Mouse (Mus musculus) intestine, embryonic 16.5 days (tissue): Measurements from ENCODE around the gene Rev1. TPM values are rescaled to one million over a fixed set of nuclear protein-coding genes. Genes with fewer than 3 reads are reported as not detected.
"Not testable (repeated sequence)": the region's sequence is repeated elsewhere in the genome, so short reads cannot be mapped to it uniquely, and the experiment has no call there.

Experiments
- ATAC-seq: fragments of 200-750 bp; cut with Nextera tagmentation; 2 replicates; pipeline ENCODE4 v1.8.0; 2017; ENCODE audit warnings: moderate TSS enrichment, moderate library complexity
- H3K27ac ChIP-seq: fragments of 300-500 bp; sonication (generic); 2 replicates; pipeline ENCODE4 v1.5.1; 2014; ENCODE audit warnings: mild to moderate bottlenecking, low read length
- H3K27me3 ChIP-seq: fragments of 300-500 bp; sonication (generic); replicated peaks from 2 replicates; pipeline ENCODE4 v1.6.1; 2014; ENCODE audit warnings: low read length, control low read depth, mixed read lengths; ENCODE audit not compliant: control insufficient read depth, insufficient read depth
- H3K36me3 ChIP-seq: fragments of 300-500 bp; sonication (generic); 2 replicates; pipeline ENCODE4 v1.6.1; 2014; ENCODE audit warnings: low read length, control low read depth; ENCODE audit not compliant: control insufficient read depth, insufficient read depth
- H3K4me1 ChIP-seq: fragments of 300-500 bp; sonication (generic); 2 replicates; pipeline ENCODE4 v1.6.1; 2014; ENCODE audit warnings: low read length, control low read depth, mixed read lengths; ENCODE audit not compliant: control insufficient read depth, insufficient read depth
- H3K4me2 ChIP-seq: fragments of 300-500 bp; sonication (generic); 2 replicates; pipeline ENCODE4 v1.6.1; 2014; ENCODE audit warnings: low read depth, low read length, control low read depth
- H3K4me3 ChIP-seq: fragments of 300-500 bp; sonication (generic); 2 replicates; pipeline ENCODE4 v1.5.1; 2014; ENCODE audit warnings: mild to moderate bottlenecking, low read length
- H3K9ac ChIP-seq: fragments of 300-500 bp; sonication (generic); 2 replicates; pipeline ENCODE4 v1.6.1; 2014; ENCODE audit warnings: low read depth, low read length
- H3K9me3 ChIP-seq: fragments of 300-500 bp; sonication (generic); 2 replicates; pipeline ENCODE4 v1.6.1; 2016; ENCODE audit warnings: low read length, control low read depth; ENCODE audit not compliant: control insufficient read depth
- WGBS: fragments of 180-500 bp; shearing (Covaris S2); extraction: QIAGEN DNeasy Blood & Tissue Kit; methylation state at CpG from one replicate; pipeline ENCODE4 v1.1.7; 2014; 5-methylcytosine and 5-hydroxymethylcytosine counted together
- polyA plus RNA-seq: library from polyadenylated mRNA; unstranded; fragments of >200 nt; fragmentation: Nextera tagmentation; extraction: Ambion mirVana; gene quantifications from 2 replicates; pipeline ENCODE4 v1.2.1, GENCODE M21; 2015

Rev1 gene
- polyA plus RNA-seq, 1 experiment from 2014 or later = 16.6 TPM

DNA sequence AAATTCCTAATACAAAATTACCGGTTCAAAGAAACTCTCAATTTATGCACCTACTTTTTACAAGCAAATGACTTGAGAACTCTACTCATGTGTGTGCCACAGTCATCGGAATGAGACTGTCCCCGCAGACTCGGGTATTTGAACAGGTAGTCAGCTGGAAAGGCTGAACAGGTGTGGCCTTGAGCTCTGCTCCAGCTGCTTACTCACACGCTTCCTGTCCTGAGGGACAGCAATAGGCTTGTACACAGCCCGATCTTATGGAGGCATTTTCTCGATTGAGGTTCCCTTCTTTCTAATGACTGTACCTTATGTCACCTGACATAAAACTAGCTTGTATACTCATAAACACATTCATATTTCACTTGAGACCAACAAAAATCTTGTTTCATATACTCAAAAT, 19.8 kb downstream of the Rev1 start:
- WGBS = 75% methylated on average over 7 of the region's 7 CpGs

DNA sequence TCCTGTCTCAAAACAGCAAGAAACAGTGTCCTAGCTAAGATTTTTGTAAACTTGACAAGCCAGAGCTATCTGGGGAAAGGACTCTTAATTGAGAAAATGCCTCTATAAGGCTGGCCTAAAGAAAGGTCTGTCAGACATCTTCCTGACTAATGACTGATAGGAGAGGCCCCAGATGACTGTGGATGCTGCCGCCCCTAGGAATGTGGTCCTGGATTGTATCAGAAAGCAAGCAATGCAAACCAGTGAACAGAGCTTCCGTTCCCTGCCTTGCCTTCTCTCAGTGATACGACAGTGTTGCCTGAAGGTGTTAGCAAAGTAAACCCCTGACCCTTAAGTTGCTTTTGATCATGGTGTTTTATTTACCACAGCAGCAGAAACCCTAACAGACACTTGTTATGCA, 25.8 kb downstream of the Rev1 start:
- Histone ChIP-seq H3K4me1 (no peaks in the 10 kb centered on the region), H3K9ac (no peak overlapping the region)
- 34% methylated on average over 3 of the region's 3 CpGs for WGBS

More for the DNA sequence above, 19.8 kb downstream of the Rev1 start:
- Histone ChIP-seq H3K9ac (no peak overlapping the region), H3K4me1 (no peaks in the 10 kb centered on the region), H3K27ac (no peak overlapping the region), H3K4me3 (no peak overlapping the region), H3K4me2 (no peak overlapping the region), H3K9me3 (no peaks in the 10 kb centered on the region), H3K27me3 (no peaks in the 10 kb centered on the region), H3K36me3 (no peaks in the 10 kb centered on the region)
- ATAC-seq = peak; percentile 81; the same call in 1 of the 2 replicates

GRCm38 (mm10) chr1:38103214-38103613, 26.4 kb downstream of the Rev1 start:
- Histone ChIP-seq H3K27me3 (no peaks in the 10 kb centered on the region), H3K27ac (no peak overlapping the region), H3K36me3 (no peaks in the 10 kb centered on the region), H3K9ac (no peak overlapping the region), H3K4me3 (no peak overlapping the region), H3K4me2 (no peak overlapping the region), H3K4me1 (no peaks in the 10 kb centered on the region), H3K9me3 (no peaks in the 10 kb centered on the region)
- 68% methylated on average over 1 of the region's 1 CpGs for WGBS
- ATAC-seq = no peak

More for the DNA sequence above, 25.8 kb downstream of the Rev1 start:
- H3K4me3 ChIP-seq = no peak overlapping the region
- H3K9me3 ChIP-seq = no peaks in the 10 kb centered on the region
- H3K4me2 ChIP-seq = no peak overlapping the region
- H3K36me3 ChIP-seq = no peaks in the 10 kb centered on the region
- ATAC-seq = no peak
- no peaks in the 10 kb centered on the region for H3K27me3 ChIP-seq
- no peak overlapping the region for H3K27ac ChIP-seq

GRCm38 (mm10) chr1:38081316-38081715, 48.3 kb downstream of the Rev1 start:
- no peak overlapping the region for H3K9ac ChIP-seq
- H3K27me3 ChIP-seq = no peaks in the 10 kb centered on the region
- H3K9me3 ChIP-seq = no peaks in the 10 kb centered on the region
- no peak overlapping the region for H3K4me2 ChIP-seq
- 72% methylated on average over 8 of the region's 8 CpGs for WGBS
- H3K4me1 ChIP-seq = no peaks in the 10 kb centered on the region
- no peak for ATAC-seq
- H3K4me3 ChIP-seq = no peak overlapping the region
- peaks cover 3% of the 10 kb centered on the region; the same call in 1 of the 2 replicates for H3K36me3 ChIP-seq
- no peak overlapping the region for H3K27ac ChIP-seq

DNA sequence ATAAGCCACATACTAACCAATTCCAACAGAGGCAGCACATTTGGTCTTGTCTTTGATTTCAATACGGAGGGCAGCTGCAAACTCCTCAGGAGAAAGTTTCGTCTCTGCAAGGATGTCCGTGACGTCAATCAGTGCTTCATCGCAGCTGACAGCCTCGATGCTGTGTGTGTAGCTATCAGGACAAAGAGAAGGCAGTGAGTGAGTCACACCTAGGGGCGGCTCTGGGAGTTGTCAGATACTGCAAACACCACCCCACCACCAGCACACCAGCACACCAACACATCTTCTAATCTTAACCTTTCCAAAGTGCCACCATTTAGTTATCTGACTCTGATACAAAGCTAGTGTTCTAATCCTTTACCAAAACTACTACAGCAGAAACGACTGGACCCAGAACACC, 58.3 kb downstream of the Rev1 start:
- Histone ChIP-seq H3K9me3 (no peaks in the 10 kb centered on the region), H3K4me1 (no peaks in the 10 kb centered on the region), H3K4me2 (no peak overlapping the region), H3K36me3 (peaks cover 9% of the 10 kb centered on the region), H3K9ac (no peak overlapping the region), H3K4me3 (no peak overlapping the region), H3K27me3 (no peaks in the 10 kb centered on the region), H3K27ac (no peak overlapping the region)
- WGBS = 67% methylated on average over 8 of the region's 8 CpGs
- ATAC-seq = no peak

GRCm38 (mm10) chr1:38067276-38067675, 62.3 kb downstream of the Rev1 start:
- H3K9me3 ChIP-seq = no peaks in the 10 kb centered on the region
- H3K4me1 ChIP-seq = no peaks in the 10 kb centered on the region
- 94% methylated on average over 10 of the region's 10 CpGs for WGBS
- H3K4me3 ChIP-seq = no peak overlapping the region
- H3K27me3 ChIP-seq = no peaks in the 10 kb centered on the region
- no peak overlapping the region for H3K27ac ChIP-seq
- no peak for ATAC-seq
- no peak overlapping the region for H3K4me2 ChIP-seq
- no peak overlapping the region for H3K9ac ChIP-seq
- H3K36me3 ChIP-seq = peaks cover 16% of the 10 kb centered on the region

GRCm38 (mm10) chr1:38062156-38062555, 67.4 kb downstream of the Rev1 start:
- H3K4me2 ChIP-seq, ATAC-seq, H3K9me3 ChIP-seq, H3K27ac ChIP-seq, H3K4me1 ChIP-seq, H3K9ac ChIP-seq, H3K4me3 ChIP-seq, H3K27me3 ChIP-seq: not testable (repeated sequence)
- WGBS = 89% methylated on average over 2 of the region's 2 CpGs
- H3K36me3 ChIP-seq = peaks cover 20% of the 10 kb centered on the region

DNA sequence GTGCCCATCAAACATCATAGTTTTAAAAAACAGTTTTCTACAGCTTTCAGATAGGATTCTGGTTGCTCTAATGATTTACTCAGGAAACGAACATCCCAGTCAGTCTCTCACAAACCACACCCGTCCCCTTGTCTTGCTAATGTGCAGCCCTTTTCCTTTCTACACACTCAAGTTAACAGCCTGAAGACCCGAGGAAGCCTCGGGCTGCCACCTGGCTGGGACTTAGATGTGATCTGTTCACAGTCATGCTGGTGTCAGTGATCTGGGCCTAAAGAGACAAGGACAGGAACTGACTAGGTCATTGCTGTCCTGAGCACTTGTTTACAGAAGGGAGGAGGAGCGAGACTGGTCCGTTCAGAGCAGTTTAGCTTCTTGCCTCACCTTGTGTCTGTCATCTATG, 71.2 kb downstream of the Rev1 start:
- no peaks in the 10 kb centered on the region for H3K4me1 ChIP-seq
- 78% methylated on average over 6 of the region's 6 CpGs for WGBS
- H3K9ac ChIP-seq = no peak overlapping the region
- no peak overlapping the region for H3K4me2 ChIP-seq
- H3K4me3 ChIP-seq = no peak overlapping the region
- no peaks in the 10 kb centered on the region for H3K27me3 ChIP-seq
- ATAC-seq = no peak
- no peaks in the 10 kb centered on the region for H3K9me3 ChIP-seq
- no peak overlapping the region for H3K27ac ChIP-seq
- peaks cover 22% of the 10 kb centered on the region for H3K36me3 ChIP-seq

GRCm38 (mm10) chr1:38055176-38055575, 74.4 kb downstream of the Rev1 start:
- no peak overlapping the region for H3K4me3 ChIP-seq
- peak; percentile 65 for ATAC-seq
- H3K27ac ChIP-seq = no peak overlapping the region
- H3K9me3 ChIP-seq = no peaks in the 10 kb centered on the region
- peaks cover 15% of the 10 kb centered on the region for H3K36me3 ChIP-seq
- no peaks in the 10 kb centered on the region for H3K4me1 ChIP-seq
- no peak overlapping the region for H3K9ac ChIP-seq
- WGBS = 74% methylated on average over 5 of the region's 5 CpGs
- H3K27me3 ChIP-seq = no peaks in the 10 kb centered on the region
- no peak overlapping the region for H3K4me2 ChIP-seq

DNA sequence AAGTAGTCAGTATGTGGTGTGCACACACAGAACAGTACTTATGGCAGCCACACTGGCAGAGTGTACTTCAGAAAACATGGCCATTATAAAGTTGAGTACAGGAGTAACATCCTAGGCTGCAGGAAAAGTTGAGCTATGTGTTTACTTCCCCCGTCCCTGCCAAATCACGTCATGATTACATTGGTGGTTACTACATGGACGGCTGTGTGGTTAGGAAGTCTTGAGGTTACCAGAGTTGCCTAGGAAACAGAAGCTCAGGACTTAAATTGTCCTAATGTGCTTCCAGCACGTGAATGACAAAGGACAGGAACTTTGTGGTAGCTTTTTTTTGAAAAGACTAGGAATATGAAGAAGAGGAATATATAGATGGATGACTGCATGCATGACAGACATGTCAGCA, 80.0 kb downstream of the Rev1 start:
- Histone ChIP-seq H3K9me3 (no peaks in the 10 kb centered on the region), H3K9ac (no peak overlapping the region), H3K4me1 (no peaks in the 10 kb centered on the region), H3K27me3 (no peaks in the 10 kb centered on the region), H3K36me3 (peaks cover 21% of the 10 kb centered on the region), H3K4me2 (no peak overlapping the region), H3K4me3 (no peak overlapping the region), H3K27ac (no peak overlapping the region)
- WGBS = 60% methylated on average over 4 of the region's 4 CpGs
- ATAC-seq = no peak
